ENCODE assay signal across 25 mouse cellular contexts in genomic region chr6:85086645-85087044, GRCm38 (mm10). TPM values are rescaled to one million over a fixed set of nuclear protein-coding genes. Genes with fewer than 3 reads are reported as not detected.
A peak's percentile ranks its signal among the peaks of the same experiment; 100 is the strongest.
DNase-seq lines count a peak whose midpoint lies in the region; ATAC-seq and TF ChIP-seq lines count a peak whose summit lies in the region.
"Had no signal": no experiment of that assay in that cellular context is flagged by ENCODE, and none has a peak within 500 bp of the region (broad histone marks: within the 10 kb centered on the region; RNA-seq: fewer than 3 reads in every experiment).

No protein-coding gene starts in this region.

- no peaks in the 10 kb centered on the region for H3K36me3 ChIP-seq in CH12.LX (replicated peaks in 1 of 2; ENCODE audit: control insufficient read depth in 1 of 2, insufficient read depth in 1 of 2, low read length in 1 of 2)
- H3K36me3 ChIP-seq: forebrain, embryonic 15.5 days; heart, embryonic 10.5 days; hindbrain, embryonic 10.5 days; intestine, embryonic 15.5 days; limb, embryonic 12.5 days; midbrain, embryonic 15.5 days; stomach, embryonic 15.5 days had no signal

- dilution Hi-C loops in CH12.LX (cut with MboI; ENCODE audit: extremely low pct_ligation_motif_present, extremely low pct_unique_long_range_greater_than_20kb, low sequenced_read_pairs) = no loop called here

- TF ChIP-seq POLR2A in CH12.LX (IDR thresholded peaks at IDR 0.05; ENCODE audit: low read depth, low read length) = no peak

- H3K4me1 ChIP-seq in CH12.LX (ENCODE audit: control insufficient read depth in 1 of 2, insufficient read depth in 2 of 2) = peaks cover 0 to 6% of the 10 kb centered on the region in 2 experiments; a peak in 1 of 4 replicates
- H3K4me1 ChIP-seq: forebrain, embryonic 15.5 days; hindbrain, embryonic 10.5 days; intestine, embryonic 15.5 days; limb, embryonic 12.5 days; midbrain, embryonic 15.5 days; stomach, embryonic 15.5 days had no signal

- TF ChIP-seq CTCF in CH12.LX (conservative IDR thresholded peaks at IDR 0.05 in 1 of 2, IDR thresholded peaks at IDR 0.05 in 1 of 2; ENCODE audit: low read depth in 2 of 2, low read length in 2 of 2) = no peak

- H3K9ac ChIP-seq in CH12.LX (ENCODE audit: insufficient read depth, low read depth) = no peak overlapping the region
- H3K9ac ChIP-seq: forebrain, embryonic 15.5 days; intestine, embryonic 15.5 days; limb, embryonic 12.5 days; liver, postnatal 0 days; midbrain, embryonic 15.5 days; stomach, embryonic 15.5 days had no signal

- H3K4me3 ChIP-seq in CH12.LX (replicated peaks in 1 of 3; ENCODE audit: low read depth in 2 of 3, low read length in 2 of 3, poor library complexity in 1 of 3) = no peak overlapping the region
- H3K4me3 ChIP-seq: forebrain, embryonic 15.5 days; heart, embryonic 10.5 days; hindbrain, embryonic 10.5 days; intestine, embryonic 15.5 days; layer of hippocampus, adult 2 months; limb, embryonic 12.5 days; midbrain, embryonic 15.5 days; stomach, embryonic 15.5 days had no signal

- peak; percentile 48 for DNase-seq in gastrocnemius, adult 18-20 months (ENCODE audit: low spot score)
- DNase-seq in gastrocnemius, postnatal 4 days (ENCODE audit: low spot score in 2 of 2) = no peak
- peak; percentile 31 for DNase-seq in 3T3-L1 (ENCODE audit: low read depth, low spot score)
- peak; percentile 40 for DNase-seq in CH12.LX (ENCODE audit: extremely low read depth)
- DNase-seq in skeletal muscle tissue, adult 2 months (ENCODE audit: low read depth, low spot score) = peak; percentile 34
- DNase-seq in testis, postnatal 14 days (ENCODE audit: low spot score) = no peak
- DNase-seq: adrenal gland, adult 8-10 months; cerebellum, adult 9-10 months; kidney, adult 9 months; kidney, postnatal 14 days; liver, postnatal 0 days; thymus, adult 2 months had no signal

- no peak for ATAC-seq in monocyte, adult 5-6 weeks (replicated peaks; ENCODE audit: insufficient number of reproducible peaks, low FRiP score, low TSS enrichment, poor library complexity, severe bottlenecking)
- ATAC-seq: forebrain, embryonic 15.5 days; hindbrain, embryonic 16.5 days; liver, postnatal 0 days; lung, postnatal 0 days; midbrain, embryonic 15.5 days had no signal

- in situ Hi-C loops in CH12.LX (cut with MboI; ENCODE audit: low pct_ligation_motif_present, low pct_unique_long_range_greater_than_20kb, low sequenced_read_pairs) = no loop called here

- no peak for TF ChIP-seq RAD21 in CH12.LX (IDR thresholded peaks at IDR 0.05; ENCODE audit: low read depth, low read length)

- H3K79me2 ChIP-seq in CH12.LX (replicated peaks; ENCODE audit: control insufficient read depth, extremely low read depth, insufficient read depth, poor library complexity, severe bottlenecking) = no peaks in the 10 kb centered on the region

- no peak overlapping the region for H3K27ac ChIP-seq in CH12.LX (ENCODE audit: insufficient read depth, low read depth)
- H3K27ac ChIP-seq: forebrain, embryonic 15.5 days; heart, embryonic 10.5 days; hindbrain, embryonic 10.5 days; intestine, embryonic 15.5 days; layer of hippocampus, adult 2 months; limb, embryonic 12.5 days; macrophage; midbrain, embryonic 15.5 days; stomach, embryonic 15.5 days had no signal

- no peaks in the 10 kb centered on the region for H3K9me3 ChIP-seq in CH12.LX (replicated peaks; ENCODE audit: low read length)
- H3K9me3 ChIP-seq: forebrain, embryonic 15.5 days; heart, embryonic 10.5 days; hindbrain, embryonic 10.5 days; intestine, embryonic 15.5 days; limb, embryonic 12.5 days; midbrain, embryonic 15.5 days; stomach, embryonic 15.5 days had no signal

- no peaks in the 10 kb centered on the region for H3K27me3 ChIP-seq in CH12.LX (replicated peaks)
- H3K27me3 ChIP-seq: forebrain, embryonic 15.5 days; intestine, embryonic 15.5 days; limb, embryonic 12.5 days; midbrain, embryonic 15.5 days; stomach, embryonic 15.5 days had no signal

- no peak overlapping the region for H3K4me2 ChIP-seq in CH12.LX (ENCODE audit: insufficient read depth, low read depth, poor library complexity, severe bottlenecking)
- H3K4me2 ChIP-seq: forebrain, embryonic 15.5 days; intestine, embryonic 15.5 days; limb, embryonic 12.5 days; liver, embryonic 11.5 days; midbrain, embryonic 15.5 days; stomach, embryonic 15.5 days had no signal

- no peak for TF ChIP-seq EP300 in CH12.LX (IDR thresholded peaks at IDR 0.05; ENCODE audit: low read length)

TF ChIP-seq in CH12.LX, 34 proteins besides CTCF, POLR2A, EP300 and RAD21:
- TF ChIP-seq NELFE (IDR thresholded peaks at IDR 0.05; ENCODE audit: low read depth, low read length) (no peak), MAZ (IDR thresholded peaks at IDR 0.05; ENCODE audit: low read depth, low read length) (no peak), ZMIZ1 (IDR thresholded peaks at IDR 0.05; ENCODE audit: low read depth, low read length) (no peak), RCOR1 (conservative IDR thresholded peaks at IDR 0.05; ENCODE audit: low read depth, low read length) (no peak), USF1 (IDR thresholded peaks at IDR 0.05; ENCODE audit: low read depth, low read length) (no peak), MYC (IDR thresholded peaks at IDR 0.05; ENCODE audit: low read depth, low read length) (no peak), CHD2 (IDR thresholded peaks at IDR 0.05; ENCODE audit: low read length) (no peak), UBTF (IDR thresholded peaks at IDR 0.05; ENCODE audit: low read depth, low read length) (no peak), ETS1 (conservative IDR thresholded peaks at IDR 0.05; ENCODE audit: low read depth, low read length) (no peak), IRF4 (IDR thresholded peaks at IDR 0.05; ENCODE audit: low read depth, low read length) (no peak), PAX5 (IDR thresholded peaks at IDR 0.05; ENCODE audit: low read length) (no peak), ZKSCAN1 (IDR thresholded peaks at IDR 0.05; ENCODE audit: borderline replicate concordance, low read depth, low read length) (no peak), GABPA (IDR thresholded peaks at IDR 0.05; ENCODE audit: insufficient replicate concordance, low read depth, low read length) (no peak), SIN3A (IDR thresholded peaks at IDR 0.05; ENCODE audit: low read length) (no peak), ZC3H11A (IDR thresholded peaks at IDR 0.05; ENCODE audit: low read depth, low read length) (no peak)

RNA-seq across cellular contexts. Expression of gene Exoc6b, which starts 17.3 kb away (rescaled TPM):
- 10 to 100 TPM; 14.0 to 14.2 TPM for total RNA-seq in gastrocnemius, adult 18-20 months (2021)
- total RNA-seq in gastrocnemius, postnatal 4 days (2021) = 10 to 100 TPM; 24.1 to 27.3 TPM
- 1.9 and 3.5 TPM in 2 replicates for total RNA-seq in CH12.LX (2012; rRNA removed)
- 1.7 and 1.9 TPM in 2 replicates for total RNA-seq in CH12.LX (2014; rRNA removed)
- polyA plus RNA-seq in CH12.LX (2012; ENCODE audit: insufficient read length, low read depth) = 5.2 and 6.2 TPM in 2 replicates
- total RNA-seq in monocyte, adult 5-6 weeks (2017) = 16.1 to 25.8 TPM (median 18.2 TPM) in 3 replicates

RNA-seq across cellular contexts. Expression of gene Spr, which starts 50.9 kb away (rescaled TPM):
- total RNA-seq in gastrocnemius, adult 18-20 months (2021) = 10 to 100 TPM; 47.4 to 51.5 TPM
- 10 to 100 TPM; 18.7 to 23.5 TPM for total RNA-seq in gastrocnemius, postnatal 4 days (2021)
- 64.4 and 70.8 TPM in 2 replicates for total RNA-seq in CH12.LX (2012; rRNA removed)
- total RNA-seq in CH12.LX (2014; rRNA removed) = 42.8 and 44.3 TPM in 2 replicates
- 69.3 and 76.7 TPM in 2 replicates for polyA plus RNA-seq in CH12.LX (2012; ENCODE audit: insufficient read length, low read depth)
- total RNA-seq in monocyte, adult 5-6 weeks (2017) = 25.1 to 47.0 TPM (median 29.7 TPM) in 3 replicates

Comparison
In these comparisons a context has a peak if more than half of its experiments do, and no peak if none do; other contexts are left out.
1. DNase-seq: peak in gastrocnemius, adult 18-20 months (single experiment), 3T3-L1 (single experiment), CH12.LX (single experiment) and skeletal muscle tissue, adult 2 months (single experiment); none in gastrocnemius, postnatal 4 days (0 of 2) and testis, postnatal 14 days (single experiment).